Mouse (Mus musculus) ES-E14 (cell line): ENCODE data around the gene Amigo3. TPM values are rescaled to one million over a fixed set of nuclear protein-coding genes. Genes with fewer than 3 reads are reported as not detected.
A peak's percentile ranks its signal among the peaks of the same experiment; 100 is the strongest.
"Not testable (repeated sequence)": the region's sequence is repeated elsewhere in the genome, so short reads cannot be mapped to it uniquely, and the experiment has no call there.

Experiments
- DNase-seq: peaks from one replicate; pipeline ENCODE4 v3.0.0-alpha.2; 2013; ENCODE audit warnings: low read depth, low spot score
- H3K27ac ChIP-seq: 2 replicates; pipeline ENCODE4 v1.5.1; 2012; ENCODE audit warnings: low read depth, mild to moderate bottlenecking, low read length, moderate library complexity, mixed read lengths; ENCODE audit not compliant: poor library complexity, insufficient read depth, severe bottlenecking
- H3K36me3 ChIP-seq: 2 replicates; pipeline ENCODE4 v1.6.1; 2012; ENCODE audit warnings: mild to moderate bottlenecking, low read length, moderate library complexity, mixed read lengths; ENCODE audit not compliant: control insufficient read depth, poor library complexity, insufficient read depth, severe bottlenecking
- H3K4me1 ChIP-seq, 2 experiments: fragments of 150-350 bp in 1 of 2; sonication (generic) in 1 of 2; 2 replicates each; pipeline ENCODE4 v1.6.1; 2012; ENCODE audit warnings: low read length in 2 of 2, mild to moderate bottlenecking in 1 of 2, mixed read lengths in 1 of 2; ENCODE audit not compliant: control insufficient read depth in 2 of 2, insufficient read depth in 2 of 2, poor library complexity in 1 of 2
- H3K4me3 ChIP-seq, 2 experiments: fragments of 150-350 bp in 1 of 2; sonication (generic) in 1 of 2; 2 replicates each; pipeline ENCODE4 v1.5.1; 2012; ENCODE audit warnings: low read length in 2 of 2, low read depth in 1 of 2, mild to moderate bottlenecking in 1 of 2, mixed read lengths in 1 of 2; ENCODE audit not compliant: insufficient read depth in 1 of 2, poor library complexity in 1 of 2, severe bottlenecking in 1 of 2
- H3K9ac ChIP-seq: 2 replicates; pipeline ENCODE4 v1.6.1; 2012; ENCODE audit warnings: low read depth, mild to moderate bottlenecking, low read length, mixed read lengths; ENCODE audit not compliant: poor library complexity, insufficient read depth, severe bottlenecking
- H3K9me3 ChIP-seq: fragments of 150-350 bp; sonication (generic); 2 replicates; pipeline ENCODE4 v1.6.1; 2012; ENCODE audit warnings: low read depth, mild to moderate bottlenecking, low read length; ENCODE audit not compliant: control insufficient read depth, insufficient read depth
- CHD2 ChIP-seq: IDR thresholded peaks from 2 replicates; pipeline ENCODE4 v1.6.1; 2014; ENCODE audit warnings: mild to moderate bottlenecking, low read depth, low read length, inconsistent platforms
- HCFC1 ChIP-seq: IDR thresholded peaks from 2 replicates; pipeline ENCODE4 v1.6.1; 2012; ENCODE audit warnings: low read length, inconsistent platforms, borderline replicate concordance; ENCODE audit not compliant: insufficient read depth
- MAFK ChIP-seq: IDR thresholded peaks from 2 replicates; pipeline ENCODE4 v1.6.1; 2014; ENCODE audit warnings: mild to moderate bottlenecking, low read depth, low read length, inconsistent platforms; ENCODE audit not compliant: insufficient read depth
- ZC3H11A ChIP-seq: IDR thresholded peaks from 2 replicates; pipeline ENCODE4 v1.6.1; 2012; ENCODE audit warnings: low read depth, mild to moderate bottlenecking, inconsistent platforms, low read length, borderline replicate concordance
- ZNF384 ChIP-seq: IDR thresholded peaks from 2 replicates; pipeline ENCODE4 v1.6.1; 2012; ENCODE audit warnings: low read depth, low read length, inconsistent platforms
- in situ Hi-C, 2 experiments: fragments of 600-800 bp; cut with MboI; formaldehyde crosslinking; loops; one replicate each; pipeline ENCODE4 v1.15.1; 2025; ENCODE audit warnings: low sequenced_read_pairs in 2 of 2, inconsistent platforms in 1 of 2; ENCODE audit not compliant: unreplicated experiment in 2 of 2
- total RNA-seq: library from RNA; depleted of rRNA; stranded (reverse); fragments of 300-350 nt; gene quantifications from 2 replicates; pipeline ENCODE4 v1.2.3, GENCODE M21; 2012

Amigo3 gene
- total RNA-seq, 1 experiment = 2.7 TPM

GRCm38 (mm10) chr9:108013577-108013976 is 39.4 kb upstream of the Amigo3 start:
- in situ Hi-C loops, H3K36me3 ChIP-seq, DNase-seq, H3K9ac ChIP-seq, H3K27ac ChIP-seq, H3K9me3 ChIP-seq, H3K4me3 ChIP-seq, H3K4me1 ChIP-seq: not testable (repeated sequence)
- peak; percentile 82 for TF ChIP-seq ZNF384

GRCm38 (mm10) chr9:108017127-108017526 is 35.8 kb upstream of the Amigo3 start:
- in situ Hi-C loops = no loop called here
- DNase-seq = no peak
- H3K4me1 ChIP-seq = no peaks in the 10 kb centered on the region
- TF ChIP-seq MAFK (no peak), HCFC1 (no peak), CHD2 (no peak), ZC3H11A (no peak), ZNF384 (no peak)
- peaks cover 2% of the 10 kb centered on the region; the same call in 1 of the 2 replicates for H3K36me3 ChIP-seq
- H3K9me3 ChIP-seq = no peaks in the 10 kb centered on the region
- H3K9ac ChIP-seq = no peak overlapping the region
- no peak overlapping the region for H3K27ac ChIP-seq
- no peak overlapping the region for H3K4me3 ChIP-seq

- H3K36me3 ChIP-seq = peaks cover 5% of the 10 kb centered on the region; the same call in 1 of the 2 replicates
- TF ChIP-seq HCFC1 = no peak
- TF ChIP-seq MAFK = no peak
- no peak for TF ChIP-seq ZC3H11A
- TF ChIP-seq CHD2 = no peak
- TF ChIP-seq ZNF384 = no peak
- H3K9me3 ChIP-seq = no peaks in the 10 kb centered on the region
- in situ Hi-C loops = no loop called here
- H3K4me3 ChIP-seq = no peak overlapping the region
- no peak overlapping the region for H3K9ac ChIP-seq
- H3K4me1 ChIP-seq = no peaks in the 10 kb centered on the region
- no peak overlapping the region for H3K27ac ChIP-seq
- no peak for DNase-seq
Observed at GRCm38 (mm10) chr9:108020741-108021140, 32.2 kb upstream of the Amigo3 start.

GRCm38 (mm10) chr9:108023216-108023615 is 29.7 kb upstream of the Amigo3 start:
- no peak for TF ChIP-seq HCFC1
- no peak for TF ChIP-seq MAFK
- no peak for TF ChIP-seq ZNF384
- no peak for TF ChIP-seq ZC3H11A
- TF ChIP-seq CHD2 = no peak
- H3K9ac ChIP-seq = no peak overlapping the region
- DNase-seq = no peak
- no peaks in the 10 kb centered on the region for H3K4me1 ChIP-seq
- H3K27ac ChIP-seq = no peak overlapping the region
- no peak overlapping the region for H3K4me3 ChIP-seq
- peaks cover 9% of the 10 kb centered on the region; the same call in 1 of the 2 replicates for H3K36me3 ChIP-seq
- in situ Hi-C loops = no loop called here
- no peaks in the 10 kb centered on the region for H3K9me3 ChIP-seq

GRCm38 (mm10) chr9:108026584-108026983 is 26.4 kb upstream of the Amigo3 start:
- Histone ChIP-seq H3K9ac (no peak overlapping the region), H3K9me3 (no peaks in the 10 kb centered on the region), H3K4me3 (no peak overlapping the region), H3K36me3 (peaks cover 9% of the 10 kb centered on the region; the same call in 1 of the 2 replicates), H3K27ac (no peak overlapping the region), H3K4me1 (peaks cover 0 to 3% of the 10 kb centered on the region in 2 experiments; a peak in 1 of 4 replicates)
- in situ Hi-C loops = no loop called here
- TF ChIP-seq MAFK (no peak), HCFC1 (no peak), CHD2 (no peak), ZNF384 (no peak), ZC3H11A (no peak)
- DNase-seq = no peak
